Mouse (Mus musculus) stomach, postnatal 0 days (tissue): ENCODE results near the gene Armc2.

Experiments
- CTCF ChIP-seq: IDR thresholded peaks from 2 replicates; pipeline ENCODE4 v1.5.1; 2016; ENCODE audit warnings: antibody characterized with exemption, low read depth, mild to moderate bottlenecking, moderate library complexity
- EP300 ChIP-seq: optimal IDR thresholded peaks from 2 replicates; pipeline ENCODE3; 2016; ENCODE audit warnings: antibody characterized with exemption

GRCm38 (mm10) chr10:41883741-41884575 lies 134.3 kb downstream of the Armc2 start:
- no peak for TF ChIP-seq CTCF
- no peak for TF ChIP-seq EP300
